Mouse (Mus musculus) G1E (cell line): Measurements from ENCODE around the gene Celf2. TPM values are rescaled to one million over a fixed set of nuclear protein-coding genes. Genes with fewer than 3 reads are reported as not detected.

ENCODE experiments used
- ATAC-seq: 2 replicates; pipeline ENCODE4 v1.8.0; 2016; ENCODE audit warnings: mild to moderate bottlenecking; ENCODE audit not compliant: insufficient number of reproducible peaks, poor library complexity, low FRiP score, severe bottlenecking; ENCODE audit errors: extremely low read depth
- DNase-seq: peaks from one replicate; pipeline ENCODE4 v3.0.0; 2012; ENCODE audit warnings: low spot score
- H3K27me3 ChIP-seq: 2 replicates; pipeline ENCODE4 v1.6.1; 2012; ENCODE audit warnings: mild to moderate bottlenecking, low read length, inconsistent platforms; ENCODE audit not compliant: insufficient read depth
- H3K36me3 ChIP-seq: replicated peaks from 2 replicates; pipeline ENCODE3; 2012; ENCODE audit warnings: mild to moderate bottlenecking, inconsistent platforms
- H3K4me1 ChIP-seq: 2 replicates; pipeline ENCODE4 v1.6.1; 2012; ENCODE audit warnings: low read depth, low read length, inconsistent platforms, mixed read lengths; ENCODE audit not compliant: insufficient read depth
- H3K4me3 ChIP-seq: 2 replicates; pipeline ENCODE4 v1.5.1; 2012; ENCODE audit warnings: low read depth, mild to moderate bottlenecking, inconsistent platforms, low read length, moderate library complexity, mixed read lengths
- H3K9me3 ChIP-seq: replicated peaks from 2 replicates; pipeline ENCODE4 v1.6.1; 2012; ENCODE audit warnings: inconsistent platforms
- CTCF ChIP-seq: IDR thresholded peaks from 2 replicates; pipeline ENCODE4 v1.5.1; 2012; ENCODE audit warnings: low read depth, low read length, inconsistent platforms, mixed read lengths
- GATA1 ChIP-seq: IDR thresholded peaks from 2 replicates; pipeline ENCODE4 v1.6.1; 2012; ENCODE audit warnings: borderline replicate concordance, low read length, inconsistent platforms, mixed read lengths
- GATA2 ChIP-seq: IDR thresholded peaks from 2 replicates; pipeline ENCODE4 v1.6.1; 2012; ENCODE audit warnings: low read depth, low read length, inconsistent platforms, borderline replicate concordance
- POLR2AphosphoS5 ChIP-seq: IDR thresholded peaks from 2 replicates; pipeline ENCODE4 v1.6.1; 2012; ENCODE audit warnings: low read depth, low read length, inconsistent platforms; ENCODE audit not compliant: insufficient replicate concordance
- TAL1 ChIP-seq: conservative IDR thresholded peaks from 2 replicates; pipeline ENCODE4 v1.6.1; 2012; ENCODE audit warnings: low read depth, low read length, inconsistent platforms, mixed read lengths
- polyA plus RNA-seq: library from polyadenylated mRNA; stranded (reverse); fragments of >175 nt; gene quantifications from 2 replicates; pipeline ENCODE4 v1.2.3, GENCODE M21; 2012
- total RNA-seq, 2 experiments: library from RNA; stranded (forward) in 1 of 2; stranded (reverse) in 1 of 2; fragments of 200-1000 nt in 1 of 2; fragments of >200 nt in 1 of 2; fragmentation: Nextera tagmentation in 1 of 2; gene quantifications; 2 replicates each; pipeline ENCODE4 v1.2.3; 2014 to 2017

Celf2 gene
- total and polyA plus RNA-seq, 3 experiments: 0.86 to 45.1 (median 14.2) TPM

GRCm38 (mm10) chr2:6923738-6924474 is 585.5 kb downstream of the Celf2 start:
- ATAC-seq (no peak), DNase-seq (no peak)
- Histone ChIP-seq H3K4me1 (no peaks in the 10 kb centered on the region), H3K4me3 (no peak overlapping the region), H3K27me3 (no peaks in the 10 kb centered on the region), H3K36me3 (no peaks in the 10 kb centered on the region), H3K9me3 (no peaks in the 10 kb centered on the region)
- TF ChIP-seq CTCF: no peak
- TF ChIP-seq POLR2AphosphoS5: no peak
- no peak for TF ChIP-seq GATA2
- no peak for TF ChIP-seq TAL1
- no peak for TF ChIP-seq GATA1

- H3K27me3 ChIP-seq: no peaks in the 10 kb centered on the region
- no peaks in the 10 kb centered on the region for H3K4me1 ChIP-seq
- TF ChIP-seq GATA2 (no peak), TAL1 (no peak), POLR2AphosphoS5 (no peak), GATA1 (no peak), CTCF (no peak)
- H3K9me3 ChIP-seq: no peaks in the 10 kb centered on the region
- no peak overlapping the region for H3K4me3 ChIP-seq
- no peak for DNase-seq
- ATAC-seq: no peak
- no peaks in the 10 kb centered on the region for H3K36me3 ChIP-seq
These were observed 594.0 kb downstream of the Celf2 start for GRCm38 (mm10) chr2:6915386-6915785.

- no peaks in the 10 kb centered on the region for H3K27me3 ChIP-seq
- no peaks in the 10 kb centered on the region for H3K9me3 ChIP-seq
- no peak overlapping the region for H3K4me3 ChIP-seq
- TF ChIP-seq TAL1 (no peak), POLR2AphosphoS5 (no peak), CTCF (no peak), GATA2 (no peak), GATA1 (no peak)
- no peak for DNase-seq
- H3K36me3 ChIP-seq: no peaks in the 10 kb centered on the region
- no peak for ATAC-seq
- no peaks in the 10 kb centered on the region for H3K4me1 ChIP-seq
These were observed 596.0 kb downstream of the Celf2 start for GRCm38 (mm10) chr2:6913315-6913714.

DNA sequence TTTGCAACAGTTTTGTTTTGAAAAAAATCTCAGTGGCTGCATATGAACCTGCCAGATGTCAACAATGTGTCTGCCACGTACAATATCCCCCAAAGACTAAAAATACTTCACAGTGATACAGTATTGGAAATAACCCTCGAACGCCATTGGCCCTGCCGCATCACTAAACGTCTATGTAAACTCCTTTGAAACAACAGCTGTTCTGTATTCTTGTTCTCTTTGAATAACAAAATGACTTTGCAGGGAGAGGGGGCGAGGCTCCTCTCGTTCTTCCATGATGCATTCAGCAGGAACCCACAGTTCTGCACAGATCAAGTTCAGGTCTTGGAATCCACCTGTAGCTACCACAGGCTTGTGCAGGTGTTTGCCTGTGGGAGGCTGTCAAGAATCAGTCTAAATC is 597.4 kb downstream of the Celf2 start:
- Histone ChIP-seq H3K4me3 (no peak overlapping the region), H3K4me1 (no peaks in the 10 kb centered on the region), H3K9me3 (no peaks in the 10 kb centered on the region), H3K36me3 (no peaks in the 10 kb centered on the region), H3K27me3 (no peaks in the 10 kb centered on the region)
- TF ChIP-seq CTCF: no peak
- no peak for TF ChIP-seq TAL1
- no peak for TF ChIP-seq GATA2
- no peak for TF ChIP-seq POLR2AphosphoS5
- TF ChIP-seq GATA1: no peak
- DNase-seq (no peak), ATAC-seq (no peak)

- no peaks in the 10 kb centered on the region for H3K36me3 ChIP-seq
- H3K4me1 ChIP-seq: no peaks in the 10 kb centered on the region
- no peak for ATAC-seq
- H3K4me3 ChIP-seq: no peak overlapping the region
- no peaks in the 10 kb centered on the region for H3K27me3 ChIP-seq
- H3K9me3 ChIP-seq: no peaks in the 10 kb centered on the region
- TF ChIP-seq POLR2AphosphoS5 (no peak), GATA2 (no peak), GATA1 (no peak), CTCF (no peak), TAL1 (no peak)
- DNase-seq: no peak
These were observed 599.4 kb downstream of the Celf2 start for GRCm38 (mm10) chr2:6909921-6910320.

GRCm38 (mm10) chr2:6904411-6904810 is 605.0 kb downstream of the Celf2 start:
- no peaks in the 10 kb centered on the region for H3K9me3 ChIP-seq
- ATAC-seq: no peak
- H3K36me3 ChIP-seq: no peaks in the 10 kb centered on the region
- no peaks in the 10 kb centered on the region for H3K27me3 ChIP-seq
- H3K4me3 ChIP-seq: no peak overlapping the region
- no peak for TF ChIP-seq GATA2
- no peak for TF ChIP-seq GATA1
- no peak for TF ChIP-seq TAL1
- TF ChIP-seq CTCF: no peak
- TF ChIP-seq POLR2AphosphoS5: no peak
- no peak for DNase-seq
- H3K4me1 ChIP-seq: no peaks in the 10 kb centered on the region
